Mouse (Mus musculus): ENCODE data around the gene Eepd1. TPM values are rescaled to one million over a fixed set of nuclear protein-coding genes. Genes with fewer than 3 reads are reported as not detected.

Eepd1 gene
- total RNA-seq, 2 experiments from 2014 or later, result 16.1 to 17.6 TPM

Other genes starting within 250 kb of the Eepd1 start
- gene Sept7, start 229.1 kb upstream of the Eepd1 start, total RNA-seq (2021), result 100 to 1,000 TPM; 359 to 366 TPM